Comparison of ENCODE assay signal across 22 mouse cellular contexts in the genomic region with DNA sequence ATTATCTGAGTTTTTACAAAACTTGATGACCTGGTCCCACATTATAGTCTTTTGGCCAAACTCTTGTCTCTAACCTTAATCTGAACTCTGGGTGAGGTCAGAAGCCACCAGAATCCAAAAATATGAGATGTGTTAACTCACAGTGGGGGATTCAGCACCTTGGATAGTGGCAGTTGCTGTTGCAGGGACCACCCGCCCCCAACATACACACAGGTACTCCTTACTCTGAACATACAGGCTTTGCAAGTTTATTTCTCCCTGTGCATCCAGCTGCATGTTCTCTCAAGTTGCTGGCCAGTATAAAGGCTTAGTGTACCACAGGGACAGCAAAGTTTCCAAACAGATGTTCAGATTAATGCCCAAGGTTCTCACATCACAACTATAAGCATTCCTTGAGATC.
DNase-seq lines count a peak whose midpoint lies in the region; ATAC-seq and TF ChIP-seq lines count a peak whose summit lies in the region.
"Had no signal": no experiment of that assay in that cellular context is flagged by ENCODE, and none has a peak within 500 bp of the region (broad histone marks: within the 10 kb centered on the region; RNA-seq: fewer than 3 reads in every experiment).

No protein-coding gene starts in this region.

- H3K27ac ChIP-seq in embryonic facial prominence, embryonic 11.5 days (replicated peaks; ENCODE audit: low read depth, low read length), result no peak overlapping the region
- H3K27ac ChIP-seq: embryonic facial prominence, embryonic 12.5 days; forebrain, embryonic 15.5 days; hindbrain, embryonic 15.5 days; limb, embryonic 15.5 days; liver, embryonic 15.5 days; midbrain, embryonic 15.5 days had no signal

- TF ChIP-seq POLR2A in myocyte (IDR thresholded peaks at IDR 0.05; ENCODE audit: insufficient read length, low read depth), result no peak

- no peaks in the 10 kb centered on the region for H3K27me3 ChIP-seq in embryonic facial prominence, embryonic 11.5 days (ENCODE audit: control insufficient read depth, insufficient read depth, low read length)
- H3K27me3 ChIP-seq in myocyte (ENCODE audit: control insufficient read depth, insufficient read depth, insufficient read length), result no peaks in the 10 kb centered on the region
- H3K27me3 ChIP-seq: embryonic facial prominence, embryonic 12.5 days; forebrain, embryonic 15.5 days; hindbrain, embryonic 15.5 days; limb, embryonic 15.5 days; liver, embryonic 15.5 days; midbrain, embryonic 15.5 days had no signal

- 10% methylated on average over 1 of the region's 1 CpGs for WGBS in embryonic facial prominence, embryonic 11.5 days

- peak; percentile 5 for DNase-seq in heart, postnatal 4 days
- DNase-seq in heart, adult 18-20 months, result no peak
- peak; percentile 31 for DNase-seq in retina, embryonic 14.5 days (ENCODE audit: low spot score)
- DNase-seq in retina, postnatal 1 day, result no peak
- peak; percentile 76 for DNase-seq in embryonic facial prominence, embryonic 11.5 days (ENCODE audit: low spot score)
- DNase-seq in urinary bladder, postnatal 36 days (ENCODE audit: low spot score in 2 of 2), result no peak
- DNase-seq: adrenal gland, postnatal 10 days; cerebellum, postnatal 10 days; heart, postnatal 36 days; right cerebral cortex, adult 18-20 months; thymus, postnatal 25 days had no signal

- H3K79me2 ChIP-seq in myocyte (ENCODE audit: control insufficient read depth, insufficient read depth), result no peaks in the 10 kb centered on the region

- H3ac ChIP-seq in myocyte (ENCODE audit: control insufficient read depth, insufficient read length), result no peak overlapping the region

- no peak for ATAC-seq in embryonic facial prominence, embryonic 11.5 days (replicated peaks; ENCODE audit: insufficient number of reproducible peaks, low FRiP score, low TSS enrichment, low read depth)
- ATAC-seq in frontal cortex, adult (ENCODE audit: low TSS enrichment), result no peak
- ATAC-seq: activated CD4-positive, CD25-positive, alpha-beta regulatory T cell, adult 4 months; forebrain, embryonic 15.5 days; intestine, embryonic 16.5 days; lung, postnatal 0 days; midbrain, embryonic 15.5 days had no signal

- no peak overlapping the region for H3K9ac ChIP-seq in embryonic facial prominence, embryonic 11.5 days (replicated peaks; ENCODE audit: low read length)
- H3K9ac ChIP-seq: embryonic facial prominence, embryonic 12.5 days; forebrain, embryonic 15.5 days; hindbrain, embryonic 15.5 days; limb, embryonic 15.5 days; liver, embryonic 15.5 days; midbrain, embryonic 15.5 days had no signal

- H3K4me3 ChIP-seq in embryonic facial prominence, embryonic 11.5 days (ENCODE audit: low read depth, low read length), result no peak overlapping the region
- H3K4me3 ChIP-seq in myocyte, result no peak overlapping the region
- H3K4me3 ChIP-seq: embryonic facial prominence, embryonic 12.5 days; forebrain, embryonic 15.5 days; hindbrain, embryonic 15.5 days; limb, embryonic 15.5 days; liver, embryonic 15.5 days; midbrain, embryonic 15.5 days had no signal

- no peak overlapping the region for H3K4me2 ChIP-seq in embryonic facial prominence, embryonic 11.5 days (ENCODE audit: low read depth, low read length)
- H3K4me2 ChIP-seq in myocyte (ENCODE audit: low read depth), result no peak overlapping the region
- H3K4me2 ChIP-seq: embryonic facial prominence, embryonic 12.5 days; forebrain, embryonic 15.5 days; hindbrain, embryonic 15.5 days; limb, embryonic 15.5 days; liver, embryonic 15.5 days; midbrain, embryonic 15.5 days had no signal

- no peaks in the 10 kb centered on the region for H3K9me3 ChIP-seq in embryonic facial prominence, embryonic 11.5 days (replicated peaks; ENCODE audit: control insufficient read depth, low read length)
- H3K9me3 ChIP-seq: embryonic facial prominence, embryonic 12.5 days; forebrain, embryonic 15.5 days; hindbrain, embryonic 15.5 days; limb, embryonic 15.5 days; liver, embryonic 15.5 days; midbrain, embryonic 15.5 days had no signal

- H3K36me3 ChIP-seq in embryonic facial prominence, embryonic 11.5 days (replicated peaks; ENCODE audit: control insufficient read depth, insufficient read depth, low read depth, low read length), result no peaks in the 10 kb centered on the region
- no peaks in the 10 kb centered on the region for H3K36me3 ChIP-seq in myocyte (ENCODE audit: control insufficient read depth, insufficient read depth)
- H3K36me3 ChIP-seq: embryonic facial prominence, embryonic 12.5 days; forebrain, embryonic 15.5 days; hindbrain, embryonic 15.5 days; limb, embryonic 15.5 days; liver, embryonic 15.5 days; midbrain, embryonic 15.5 days had no signal

- H3K4me1 ChIP-seq in embryonic facial prominence, embryonic 11.5 days (ENCODE audit: control insufficient read depth, insufficient read depth, low read length), result no peaks in the 10 kb centered on the region
- H3K4me1 ChIP-seq: embryonic facial prominence, embryonic 12.5 days; limb, embryonic 15.5 days; liver, embryonic 15.5 days had no signal

TF ChIP-seq in myocyte, 11 proteins besides CTCF, POLR2A, EP300 and RAD21:
- TF ChIP-seq MYOG (IDR thresholded peaks at IDR 0.05; ENCODE audit: control insufficient read depth in 1 of 3, insufficient read depth in 1 of 3, insufficient read length in 2 of 3, low read depth in 2 of 3) (no peak), REST (IDR thresholded peaks at IDR 0.05; ENCODE audit: insufficient read depth, insufficient read length) (peak; percentile 57)
TF ChIP-seq in myocyte: peak in this region for 1.

Comparison
In these comparisons a context has a peak if more than half of its experiments do, and no peak if none do; other contexts are left out.
1. DNase-seq: peak in heart, postnatal 4 days (single experiment), retina, embryonic 14.5 days (single experiment) and embryonic facial prominence, embryonic 11.5 days (single experiment); none in heart, adult 18-20 months (0 of 2), retina, postnatal 1 day (single experiment) and urinary bladder, postnatal 36 days (0 of 2).